Mouse (Mus musculus): Measurements from ENCODE around the gene Heatr3. TPM values are rescaled to one million over a fixed set of nuclear protein-coding genes. Genes with fewer than 3 reads are reported as not detected.

The Heatr3 gene
- total and polyA plus RNA-seq, 3 experiments, result 46.6 to 126 (median 92.6) TPM

DNA sequence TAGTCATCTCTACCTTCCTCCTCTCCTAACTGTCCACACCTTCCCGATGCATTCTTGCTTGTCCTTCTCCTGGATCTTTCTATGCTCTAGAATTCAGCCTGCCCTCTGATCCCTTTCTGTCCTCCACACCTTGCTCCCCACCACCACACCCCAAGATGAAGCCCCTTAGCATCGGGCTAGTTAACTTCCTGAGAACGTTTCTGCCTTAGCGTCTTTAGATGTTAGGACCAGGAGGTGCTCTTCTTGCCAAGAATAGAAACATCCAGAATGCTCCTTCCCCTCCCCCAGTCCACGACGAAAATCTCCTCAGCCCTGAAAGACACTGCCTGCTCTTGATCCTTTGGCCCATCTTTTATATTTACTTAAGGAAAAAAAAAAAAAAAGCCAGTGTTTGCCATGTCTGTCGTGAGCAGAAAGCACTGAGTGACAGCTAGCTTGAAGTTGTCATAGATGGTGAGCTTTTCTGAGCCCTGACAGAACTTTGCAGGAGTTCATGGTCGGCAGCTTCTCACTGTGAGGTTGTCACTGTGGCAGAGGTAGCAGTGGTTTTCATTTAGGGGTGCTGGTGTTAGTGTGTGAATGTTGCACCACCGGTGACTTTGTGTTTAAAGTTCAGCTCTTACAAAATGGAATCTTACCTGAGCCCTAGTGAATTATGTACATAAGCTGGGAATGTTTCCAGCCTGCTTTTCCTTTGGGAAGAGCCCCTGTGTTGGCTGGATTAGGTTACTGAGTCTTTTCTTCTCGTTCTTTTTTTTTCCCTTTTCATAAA is 63.3 kb downstream of the Heatr3 start:
- DNase-seq (ENCODE audit: extremely low read depth), result no peak
- dilution Hi-C loops (cut with MboI; ENCODE audit: extremely low pct_ligation_motif_present, extremely low pct_unique_long_range_greater_than_20kb, low sequenced_read_pairs) (no loop called here), in situ Hi-C loops (cut with MboI; ENCODE audit: low pct_ligation_motif_present, low pct_unique_long_range_greater_than_20kb, low sequenced_read_pairs) (loop anchor here (5.0 kb wide), 1 partner anchor 36 kb away; no protein-coding TSS in a partner anchor)
- Histone ChIP-seq H3K4me2 (ENCODE audit: insufficient read depth, low read depth, poor library complexity, severe bottlenecking) (peak overlapping the region; percentile 74), H3K36me3 (replicated peaks in 1 of 2; ENCODE audit: control insufficient read depth in 1 of 2, insufficient read depth in 1 of 2, low read length in 1 of 2) (peaks cover 4 to 48% of the 10 kb centered on the region in 2 experiments), H3K9ac (ENCODE audit: insufficient read depth, low read depth) (peak overlapping the region; percentile 83; the same call in 1 of the 2 replicates), H3K4me1 (ENCODE audit: control insufficient read depth in 1 of 2, insufficient read depth in 2 of 2) (peaks cover 5 to 21% of the 10 kb centered on the region in 2 experiments), H3K9me3 (replicated peaks; ENCODE audit: low read length) (no peaks in the 10 kb centered on the region), H3K27me3 (replicated peaks) (no peaks in the 10 kb centered on the region), H3K27ac (ENCODE audit: insufficient read depth, low read depth) (no peak overlapping the region), H3K4me3 (replicated peaks in 1 of 3; ENCODE audit: low read depth in 2 of 3, low read length in 2 of 3, poor library complexity in 1 of 3) (peak overlapping the region; percentile 58 to 91 (median 80)), H3K79me2 (replicated peaks; ENCODE audit: control insufficient read depth, extremely low read depth, insufficient read depth, poor library complexity, severe bottlenecking) (peaks cover 33% of the 10 kb centered on the region)
- no peak for TF ChIP-seq ZC3H11A (IDR thresholded peaks at IDR 0.05; ENCODE audit: low read depth, low read length)
- TF ChIP-seq ZNF384 (IDR thresholded peaks at IDR 0.05; ENCODE audit: low read depth, low read length), result 0 out of 2 replicates have a peak, but pooled peaks have one; percentile 15
- TF ChIP-seq POLR2A (IDR thresholded peaks at IDR 0.05; ENCODE audit: low read depth, low read length), result no peak
- TF ChIP-seq POLR2AphosphoS2 (IDR thresholded peaks at IDR 0.05; ENCODE audit: low read depth, low read length), result no peak
- no peak for TF ChIP-seq UBTF (IDR thresholded peaks at IDR 0.05; ENCODE audit: low read depth, low read length)
- no peak for TF ChIP-seq CHD1 (IDR thresholded peaks at IDR 0.05; ENCODE audit: low read depth, low read length)
- TF ChIP-seq USF1 (IDR thresholded peaks at IDR 0.05; ENCODE audit: low read depth, low read length), result no peak
- no peak for TF ChIP-seq BHLHE40 (IDR thresholded peaks at IDR 0.05; ENCODE audit: low read depth, low read length)

DNA sequence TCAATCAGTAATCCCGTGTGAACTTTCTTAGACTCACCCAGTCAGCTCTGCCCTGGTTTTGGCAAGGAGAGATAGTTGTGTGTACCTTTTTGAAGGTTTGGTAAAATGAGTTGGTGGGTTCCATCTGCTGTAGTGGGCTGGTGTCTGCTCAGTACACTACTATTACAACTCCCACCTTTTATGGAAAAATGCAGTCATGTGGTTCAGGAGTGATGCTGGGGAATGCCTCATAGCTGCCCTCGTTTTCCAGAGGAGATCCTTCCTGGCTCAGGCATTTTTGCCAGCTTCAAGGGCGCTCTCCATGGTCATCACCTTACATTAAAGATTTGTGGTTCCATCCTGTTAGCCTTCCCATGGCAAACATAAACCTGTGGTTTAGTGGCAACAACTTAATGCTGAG is 64.0 kb downstream of the Heatr3 start:
- Histone ChIP-seq H3K36me3 (replicated peaks in 1 of 2; ENCODE audit: control insufficient read depth in 1 of 2, insufficient read depth in 1 of 2, low read length in 1 of 2) (peaks cover 7 to 51% of the 10 kb centered on the region in 2 experiments), H3K27me3 (replicated peaks) (no peaks in the 10 kb centered on the region), H3K79me2 (replicated peaks; ENCODE audit: control insufficient read depth, extremely low read depth, insufficient read depth, poor library complexity, severe bottlenecking) (peaks cover 36% of the 10 kb centered on the region), H3K4me3 (replicated peaks in 1 of 3; ENCODE audit: low read depth in 2 of 3, low read length in 2 of 3, poor library complexity in 1 of 3) (no peak overlapping the region), H3K9me3 (replicated peaks; ENCODE audit: low read length) (no peaks in the 10 kb centered on the region), H3K4me1 (ENCODE audit: control insufficient read depth in 1 of 2, insufficient read depth in 2 of 2) (peaks cover 5 to 24% of the 10 kb centered on the region in 2 experiments), H3K4me2 (ENCODE audit: insufficient read depth, low read depth, poor library complexity, severe bottlenecking) (no peak overlapping the region), H3K9ac (ENCODE audit: insufficient read depth, low read depth) (no peak overlapping the region), H3K27ac (ENCODE audit: insufficient read depth, low read depth) (no peak overlapping the region)
- DNase-seq (ENCODE audit: extremely low read depth), result no peak
- dilution Hi-C loops (cut with MboI; ENCODE audit: extremely low pct_ligation_motif_present, extremely low pct_unique_long_range_greater_than_20kb, low sequenced_read_pairs), result no loop called here
- in situ Hi-C loops (cut with MboI; ENCODE audit: low pct_ligation_motif_present, low pct_unique_long_range_greater_than_20kb, low sequenced_read_pairs), result loop anchor here (5.0 kb wide), 1 partner anchor 36 kb away; no protein-coding TSS in a partner anchor
- TF ChIP-seq JUN (IDR thresholded peaks at IDR 0.05; ENCODE audit: insufficient read depth, low read depth, low read length) (no peak), CHD1 (IDR thresholded peaks at IDR 0.05; ENCODE audit: low read depth, low read length) (no peak), SMC3 (IDR thresholded peaks at IDR 0.05; ENCODE audit: low read depth, low read length) (no peak), ZNF384 (IDR thresholded peaks at IDR 0.05; ENCODE audit: low read depth, low read length) (no peak), TCF12 (IDR thresholded peaks at IDR 0.05; ENCODE audit: low read depth, low read length) (no peak), CHD2 (IDR thresholded peaks at IDR 0.05; ENCODE audit: low read length) (no peak), MAX (IDR thresholded peaks at IDR 0.05; ENCODE audit: low read length) (no peak), KAT2A (IDR thresholded peaks at IDR 0.05; ENCODE audit: insufficient replicate concordance, low read length) (no peak), ETS1 (conservative IDR thresholded peaks at IDR 0.05; ENCODE audit: low read depth, low read length) (no peak), ZC3H11A (IDR thresholded peaks at IDR 0.05; ENCODE audit: low read depth, low read length) (no peak), RAD21 (IDR thresholded peaks at IDR 0.05; ENCODE audit: low read depth, low read length) (no peak), ZMIZ1 (IDR thresholded peaks at IDR 0.05; ENCODE audit: low read depth, low read length) (no peak), NELFE (IDR thresholded peaks at IDR 0.05; ENCODE audit: low read depth, low read length) (no peak), EP300 (IDR thresholded peaks at IDR 0.05; ENCODE audit: low read length) (no peak), CTCF (conservative IDR thresholded peaks at IDR 0.05 in 1 of 2, IDR thresholded peaks at IDR 0.05 in 1 of 2; ENCODE audit: low read depth in 2 of 2, low read length in 2 of 2) (no peak), UBTF (IDR thresholded peaks at IDR 0.05; ENCODE audit: low read depth, low read length) (no peak), POLR2AphosphoS2 (IDR thresholded peaks at IDR 0.05; ENCODE audit: low read depth, low read length) (no peak), USF1 (IDR thresholded peaks at IDR 0.05; ENCODE audit: low read depth, low read length) (no peak), TBP (conservative IDR thresholded peaks at IDR 0.05; ENCODE audit: low read depth, low read length) (no peak), MYC (IDR thresholded peaks at IDR 0.05; ENCODE audit: low read depth, low read length) (no peak)
